Mouse (Mus musculus) 3134 (cell line): ENCODE results near the gene Grk6.

Experiments used
- DNase-seq: peaks from one replicate; pipeline ENCODE4 v3.0.0-alpha.2; 2011; ENCODE audit warnings: low spot score; ENCODE audit not compliant: insufficient read length; ENCODE audit errors: extremely low read depth

Gene Grk6

GRCm38 (mm10) chr13:55444937-55445315 lies at the start of gene Grk6:
Gene Grk6 (plus strand): TSS chr13:55445072.
- peak; percentile 98 for DNase-seq

DNA sequence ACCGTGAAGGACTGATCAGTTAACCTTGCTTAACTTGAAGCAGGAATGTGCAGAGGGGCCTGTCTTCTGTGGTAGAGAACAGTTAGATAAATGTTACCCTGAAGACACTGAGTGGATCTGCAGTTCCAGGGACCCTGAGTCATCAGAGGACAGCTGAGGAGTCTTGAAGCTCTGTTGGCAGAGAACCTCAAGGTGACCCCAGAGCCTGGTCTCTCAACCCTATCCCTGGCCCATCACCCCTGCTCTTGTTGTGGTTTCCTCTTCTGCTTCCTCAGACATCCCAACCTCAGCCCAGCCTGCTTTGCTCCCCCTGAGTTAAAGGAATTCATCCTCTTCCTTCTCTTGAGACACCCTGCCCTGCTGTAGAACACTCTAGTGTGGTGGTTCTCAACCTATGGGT lies 46.8 kb upstream of the Grk6 start, which contains the start of gene Slc34a1:
Gene Slc34a1, plus strand, starts transcription at position 100 of the 400 bp plus-strand sequence.
- no peak for DNase-seq

GRCm38 (mm10) chr13:55399300-55400038 lies 45.4 kb upstream of the Grk6 start:
- no peak for DNase-seq

GRCm38 (mm10) chr13:55400039-55400346 lies 44.9 kb upstream of the Grk6 start:
- no peak for DNase-seq

GRCm38 (mm10) chr13:55403266-55403665 lies 41.6 kb upstream of the Grk6 start:
- DNase-seq: no peak

- peak; percentile 27 for DNase-seq
These were observed 40.7 kb upstream of the Grk6 start for GRCm38 (mm10) chr13:55403935-55404852.

DNA sequence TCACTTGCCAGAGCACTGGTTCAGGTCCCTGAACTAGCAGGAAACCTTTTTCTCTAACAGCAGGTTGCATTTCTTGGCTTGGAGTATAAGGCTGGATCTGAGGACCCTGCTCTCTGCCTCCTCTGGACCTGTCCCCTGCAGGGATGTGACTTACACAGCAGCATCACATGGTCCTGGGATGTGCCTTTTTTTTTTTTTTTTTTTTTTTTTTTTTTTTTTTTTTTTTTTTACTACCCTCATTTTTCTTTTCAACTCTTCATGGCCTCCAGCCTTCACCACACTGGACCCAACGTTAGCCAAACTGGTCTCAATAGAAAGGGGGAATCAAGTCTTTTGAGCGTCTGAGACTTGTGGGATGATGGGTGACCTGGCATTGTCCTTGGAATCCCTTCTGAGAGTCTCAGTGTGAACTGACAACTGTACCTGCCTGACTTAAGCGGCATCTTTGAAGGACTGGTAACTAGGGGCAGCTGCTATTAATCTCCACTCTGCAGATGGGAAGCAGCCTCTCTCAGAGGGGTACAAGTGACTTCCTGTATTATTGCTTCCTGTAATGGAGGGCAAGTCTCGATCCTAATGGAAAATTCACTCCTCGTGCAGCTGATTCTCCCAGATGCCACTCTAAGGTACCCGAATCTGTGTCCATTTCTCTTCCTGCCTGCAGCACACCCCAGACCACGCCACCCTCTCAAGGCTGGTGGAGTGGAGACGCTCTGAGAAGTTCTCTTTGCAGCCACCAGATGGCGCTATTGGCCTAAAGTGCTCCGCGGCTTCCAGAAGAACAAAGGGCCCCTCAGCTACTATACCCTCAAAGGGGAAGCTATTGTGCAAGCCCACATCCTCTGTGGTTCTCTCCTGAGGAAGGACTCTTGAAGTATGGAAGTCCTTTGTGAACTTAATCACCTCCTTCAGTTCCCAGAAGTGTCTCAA lies 39.8 kb upstream of the Grk6 start:
- peak; percentile 30 for DNase-seq

DNA sequence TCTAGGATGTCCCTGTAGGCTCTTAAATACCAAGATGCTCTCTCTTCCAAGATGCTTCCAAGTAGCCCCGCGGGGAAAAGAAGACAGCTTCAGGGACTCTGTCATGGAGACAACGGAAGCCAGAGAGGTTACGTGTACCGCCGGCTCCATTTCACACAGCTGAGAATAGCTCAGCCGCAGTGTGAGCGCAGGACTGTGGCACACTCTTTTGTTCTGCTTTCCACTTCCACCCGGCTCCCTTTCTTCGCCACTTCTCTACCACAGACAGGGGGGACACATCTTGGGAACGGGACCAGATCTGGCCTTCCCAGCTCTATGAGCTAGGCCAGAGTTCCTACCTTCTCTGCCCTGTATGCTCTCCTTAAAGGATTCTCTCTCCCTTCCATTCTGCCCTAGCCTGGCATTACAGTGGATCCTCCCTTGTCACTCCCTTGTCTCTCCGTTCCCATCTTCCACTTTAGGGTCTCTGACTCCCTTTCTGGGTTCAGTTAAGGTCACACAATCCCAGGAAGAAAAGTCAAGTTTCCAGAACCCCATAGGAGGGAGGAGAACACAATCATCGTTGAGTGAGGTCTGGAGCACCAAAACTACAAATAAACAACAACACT lies 39.0 kb upstream of the Grk6 start:
- DNase-seq: no peak

- no peak for DNase-seq
These were observed 37.5 kb upstream of the Grk6 start for GRCm38 (mm10) chr13:55407341-55407740.

DNA sequence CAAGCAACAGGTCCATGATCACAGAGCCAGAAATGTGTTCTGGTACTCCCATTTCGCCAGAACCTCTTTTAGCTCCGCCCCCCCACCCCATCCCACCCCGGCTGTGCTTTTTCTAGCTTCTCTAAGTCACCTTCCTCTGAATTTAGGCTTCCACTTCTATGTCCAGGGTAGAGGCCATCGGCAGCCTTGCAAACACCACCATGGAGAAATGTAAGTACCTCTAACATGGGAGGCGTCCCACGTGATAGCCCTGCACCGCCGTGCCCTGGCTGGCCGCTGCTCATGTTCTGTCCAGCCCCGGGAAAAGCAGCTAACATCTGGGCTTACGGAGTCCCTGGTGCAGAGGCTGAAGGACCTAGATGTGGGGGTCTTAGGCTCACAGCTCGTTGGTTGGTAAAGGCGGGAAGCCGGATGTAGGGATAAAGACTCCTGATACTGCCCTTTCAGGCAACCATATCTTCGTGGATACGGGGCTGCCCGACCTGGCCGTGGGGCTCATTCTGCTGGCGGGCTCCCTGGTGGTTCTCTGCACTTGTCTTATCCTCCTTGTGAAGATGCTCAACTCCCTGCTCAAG lies 36.2 kb upstream of the Grk6 start:
- DNase-seq: no peak

DNA sequence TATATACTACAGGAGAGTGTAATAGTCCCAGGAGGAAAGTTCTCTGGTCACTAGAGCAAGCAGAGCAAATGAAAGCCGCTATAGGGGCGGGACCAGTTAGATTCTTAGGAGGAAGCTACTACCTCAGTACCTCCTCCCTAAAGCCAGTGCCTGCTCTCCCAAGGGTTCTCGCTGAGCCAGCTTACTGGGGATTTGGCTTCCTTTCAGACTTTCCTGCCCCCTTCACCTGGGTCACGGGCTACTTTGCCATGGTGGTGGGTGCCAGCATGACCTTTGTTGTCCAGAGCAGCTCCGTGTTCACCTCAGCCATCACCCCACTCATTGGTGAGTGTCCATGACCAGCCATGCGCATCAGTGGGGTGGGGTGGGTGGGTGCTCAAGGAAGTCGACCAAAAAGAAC lies 33.0 kb upstream of the Grk6 start:
- DNase-seq: no peak

DNA sequence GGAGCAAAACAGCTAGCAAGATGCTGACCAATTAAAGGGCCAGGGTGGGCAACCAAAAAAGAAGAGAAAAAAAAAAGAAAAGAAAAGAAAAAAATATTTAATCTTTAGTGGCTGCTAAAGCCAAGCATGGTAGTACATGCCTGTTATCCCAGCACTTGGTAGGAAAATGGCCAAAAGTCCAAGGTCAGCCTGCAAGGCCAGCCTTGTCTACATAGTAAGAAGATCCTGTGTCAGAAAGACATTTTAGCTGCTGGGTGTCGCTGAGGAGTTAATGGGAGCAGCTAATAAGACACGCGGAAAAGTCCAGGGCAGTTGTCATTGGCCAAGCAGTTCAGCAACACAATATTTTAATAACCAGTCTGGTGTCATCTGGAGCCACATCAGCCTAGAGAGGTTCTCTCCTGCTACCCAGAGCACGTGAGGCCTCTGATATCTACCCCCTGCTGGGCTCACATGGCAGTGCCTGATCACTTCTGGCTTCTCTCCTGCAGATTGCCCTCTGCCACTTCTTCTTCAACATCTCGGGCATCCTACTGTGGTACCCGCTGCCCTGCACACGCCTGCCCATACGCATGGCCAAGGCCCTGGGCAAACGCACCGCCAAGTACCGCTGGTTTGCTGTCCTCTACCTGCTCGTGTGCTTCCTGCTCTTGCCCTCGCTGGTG lies 32.1 kb upstream of the Grk6 start:
- no peak for DNase-seq

- peak; percentile 28 for DNase-seq
These were observed 31.5 kb upstream of the Grk6 start for GRCm38 (mm10) chr13:55413333-55413732.

GRCm38 (mm10) chr13:55414743-55415380 lies 30.0 kb upstream of the Grk6 start, which contains the start of gene Pfn3:
Gene Pfn3 (minus strand): TSS chr13:55415232.
- no peak for DNase-seq

DNA sequence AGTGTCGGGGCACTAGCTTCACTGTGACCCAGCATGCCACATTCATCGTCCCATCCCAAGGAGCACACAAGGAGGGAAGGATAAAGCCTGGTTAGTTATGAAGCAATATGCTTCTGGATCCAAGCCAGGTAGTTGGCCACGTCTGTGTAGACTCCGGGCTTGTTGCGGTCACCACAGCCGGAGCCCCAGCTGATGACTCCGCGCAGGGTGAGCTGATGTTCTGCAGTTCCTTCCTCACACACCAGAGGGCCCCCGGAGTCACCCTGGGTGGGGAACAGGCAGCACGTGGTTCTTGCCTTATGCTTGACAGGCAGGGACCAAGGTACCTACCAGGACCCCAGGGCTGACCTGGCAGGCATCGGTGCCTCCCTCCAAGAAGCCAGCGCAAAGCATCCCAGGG lies 26.9 kb upstream of the Grk6 start:
- peak; percentile 88 for DNase-seq

DNA sequence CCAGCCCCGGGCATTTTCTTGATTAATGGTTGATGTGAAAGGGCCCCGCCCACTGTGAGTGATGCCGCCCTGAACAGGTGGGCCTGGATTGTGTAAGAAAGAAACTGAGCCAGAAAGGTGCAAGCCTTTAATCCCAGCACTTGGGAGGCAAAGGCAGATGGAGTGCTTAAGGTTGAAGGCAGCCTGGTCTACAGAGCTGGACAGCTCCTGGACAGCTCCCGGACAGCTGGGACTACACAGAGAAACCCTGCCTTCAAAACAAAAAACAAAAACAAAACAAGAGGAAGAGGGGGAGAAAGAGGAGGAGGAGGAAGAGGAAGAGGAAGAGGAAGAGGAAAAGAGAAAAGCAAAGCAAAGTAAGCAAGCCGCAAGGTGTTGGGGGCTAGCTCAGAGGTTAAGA lies 25.7 kb upstream of the Grk6 start:
- no peak for DNase-seq

- no peak for DNase-seq
These were observed 24.6 kb upstream of the Grk6 start for GRCm38 (mm10) chr13:55420018-55420932.
